Mouse (Mus musculus) kidney, adult 2 months (tissue): ENCODE data around the gene Snx21.

ENCODE experiments used
- CTCF ChIP-seq: fragments of 200-500 bp; conservative IDR thresholded peaks from 2 replicates; pipeline ENCODE4 v1.5.1; 2011; ENCODE audit warnings: low read depth, mild to moderate bottlenecking, control low read depth, low read length, moderate library complexity, mixed read lengths; ENCODE audit not compliant: insufficient read depth, insufficient read length
- POLR2A ChIP-seq: fragments of 200-500 bp; IDR thresholded peaks from one replicate; pipeline ENCODE4 v1.6.1; 2011; ENCODE audit warnings: low read depth, low read length, control low read depth

- peak; percentile 24 for TF ChIP-seq POLR2A
- TF ChIP-seq CTCF, result peak; percentile 23; the same call in 1 of the 2 replicates
These were observed at the start of gene Snx21 for GRCm38 (mm10) chr2:164785481-164786387.
